Mouse (Mus musculus) naive thymus-derived CD4-positive, alpha-beta T cell, adult 2 months (primary cell): Measurements from ENCODE around the gene Mapk1.

Source experiments
- DNase-seq: peaks from one replicate; pipeline ENCODE4 v3.0.0-alpha.2; 2011; ENCODE audit warnings: low read depth

Gene Mapk1

GRCm38 (mm10) chr16:17085636-17086035, 102.5 kb downstream of the Mapk1 start:
- no peak for DNase-seq

- no peak for DNase-seq
These were observed 103.1 kb downstream of the Mapk1 start for GRCm38 (mm10) chr16:17086241-17086640.

GRCm38 (mm10) chr16:17086669-17087193, 103.5 kb downstream of the Mapk1 start:
- no peak for DNase-seq

GRCm38 (mm10) chr16:17088346-17088745, 105.2 kb downstream of the Mapk1 start:
- no peak for DNase-seq

GRCm38 (mm10) chr16:17096938-17097337, 113.8 kb downstream of the Mapk1 start:
- no peak for DNase-seq
